Mouse (Mus musculus): ENCODE measurements around the gene Serhl. TPM values are rescaled to one million over a fixed set of nuclear protein-coding genes. Genes with fewer than 3 reads are reported as not detected.

Serhl gene
- polyA plus RNA-seq (2015; fragmentation: Nextera tagmentation; extraction: Ambion mirVana): 43.1 and 49.8 TPM in 2 replicates

DNA sequence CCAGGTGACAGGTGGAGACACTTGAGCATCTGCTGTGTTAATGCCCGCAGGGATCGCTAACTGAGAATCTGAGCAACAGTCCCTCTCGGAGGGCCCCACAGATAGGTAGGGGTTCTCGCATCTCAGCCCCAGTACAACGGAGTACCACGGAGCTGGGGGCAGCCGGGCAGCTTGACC, at the start of gene Serhl:
Gene Serhl (plus strand): TSS at position 78 of the 177 bp plus-strand sequence.

DNA sequence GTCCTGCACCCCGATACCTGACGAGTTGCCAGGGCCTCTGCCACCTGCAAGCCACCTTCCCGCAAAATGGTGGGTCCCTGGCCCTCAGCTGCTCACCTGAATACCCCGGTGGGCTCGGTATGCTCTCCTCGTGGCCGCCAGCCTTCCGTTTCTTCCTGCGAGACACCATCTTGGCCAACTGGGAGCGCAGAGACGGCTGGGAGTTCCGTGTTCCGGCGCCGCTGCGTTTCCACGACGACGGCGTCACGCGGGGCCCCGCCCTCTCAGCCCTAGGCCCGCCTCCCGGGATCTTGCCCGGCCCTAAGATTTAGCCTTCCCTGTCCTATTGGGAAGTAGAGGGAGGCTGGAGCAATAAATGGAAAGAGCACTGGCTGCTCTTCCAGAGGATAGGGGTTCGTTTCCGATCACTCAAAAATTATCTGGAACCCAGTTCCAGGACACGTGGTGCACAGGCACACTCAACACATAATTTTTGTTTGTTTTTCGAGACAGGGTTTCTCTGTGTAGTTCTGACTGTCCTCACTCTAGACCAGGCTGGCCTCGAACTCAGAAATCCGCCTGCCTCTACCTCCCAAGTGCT, 33.4 kb downstream of the Serhl start, which contains the start of gene Rrp7a:
Gene Rrp7a (minus strand): TSS at position 236 of the 580 bp plus-strand sequence.

DNA sequence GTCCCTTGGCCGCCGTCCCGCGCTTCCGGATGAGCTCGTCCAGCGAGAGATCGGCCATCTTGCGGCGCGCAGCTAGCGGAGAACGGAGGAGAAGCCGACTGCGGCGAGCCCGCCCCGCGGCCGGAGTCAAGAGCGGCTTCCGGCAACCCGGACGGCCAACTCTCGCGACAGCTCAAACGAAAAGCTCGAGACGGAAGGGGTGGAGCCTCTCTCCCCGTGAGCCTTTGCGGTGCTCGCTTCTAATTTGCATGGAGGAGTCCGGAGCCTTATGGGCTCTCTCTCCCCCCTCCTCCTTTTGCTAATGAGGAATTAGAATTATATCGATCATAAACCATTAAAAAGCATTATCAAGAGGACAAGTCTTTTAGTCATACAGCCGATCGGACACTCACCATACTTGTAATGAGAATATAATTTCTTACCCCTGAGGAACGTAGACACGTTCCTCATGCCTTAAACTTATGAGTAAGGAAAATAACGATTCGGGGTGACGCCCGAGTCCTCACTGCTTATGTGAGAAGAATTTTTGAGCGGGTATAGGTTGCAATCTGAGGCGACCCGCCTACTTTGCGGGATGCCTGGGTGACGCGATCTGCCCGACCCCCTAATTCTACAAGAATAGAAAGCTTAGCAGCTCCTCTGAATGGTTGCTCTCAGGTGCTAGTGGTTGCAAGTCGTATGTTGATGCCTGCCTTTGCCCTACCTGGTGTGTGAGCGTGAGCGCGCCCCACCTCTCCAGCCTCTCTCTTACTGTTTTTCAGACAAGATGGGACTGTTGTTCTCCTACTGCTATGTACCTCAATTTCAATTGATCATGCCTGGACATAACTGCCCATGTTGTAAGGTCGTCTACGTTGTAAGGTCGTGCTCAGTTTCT, 60.1 kb downstream of the Serhl start, which contains the start of gene Poldip3:
Gene Poldip3 (minus strand): TSS at position 189 of the 877 bp plus-strand sequence.

Other genes starting within 250 kb of the Serhl start
- 2.3 and 2.7 TPM in 2 replicates for gene Tcf20, start 101.6 kb upstream of the Serhl start, polyA plus RNA-seq (2015; fragmentation: Nextera tagmentation; extraction: Ambion mirVana)
- gene Nfam1, start 56.2 kb upstream of the Serhl start, polyA plus RNA-seq (2015; fragmentation: Nextera tagmentation; extraction: Ambion mirVana): 2.4 and 3.1 TPM in 2 replicates
- 31.1 and 32.3 TPM in 2 replicates for gene Rrp7a, start 33.3 kb downstream of the Serhl start, polyA plus RNA-seq (2015; fragmentation: Nextera tagmentation; extraction: Ambion mirVana)
- 42.4 and 44.8 TPM in 2 replicates for gene Poldip3, start 59.9 kb downstream of the Serhl start, polyA plus RNA-seq (2015; fragmentation: Nextera tagmentation; extraction: Ambion mirVana)
- 140 and 153 TPM in 2 replicates for gene Cyb5r3, start 83.1 kb downstream of the Serhl start, polyA plus RNA-seq (2015; fragmentation: Nextera tagmentation; extraction: Ambion mirVana)
- 5.2 and 5.5 TPM in 2 replicates for gene A4galt, start 162.3 kb downstream of the Serhl start, polyA plus RNA-seq (2015; fragmentation: Nextera tagmentation; extraction: Ambion mirVana)